Mouse (Mus musculus) erythroblast, embryonic 14.5 days (primary cell): ENCODE measurements around the gene Scrn1.

Experiments
- GATA1 ChIP-seq: IDR thresholded peaks from 2 replicates; pipeline ENCODE4 v1.6.1; 2012; ENCODE audit warnings: low read length, inconsistent platforms, mixed read lengths
- TAL1 ChIP-seq: IDR thresholded peaks from 3 replicates; pipeline ENCODE4 v1.6.1; 2012; ENCODE audit warnings: low read length, inconsistent platforms, mixed read lengths

DNA sequence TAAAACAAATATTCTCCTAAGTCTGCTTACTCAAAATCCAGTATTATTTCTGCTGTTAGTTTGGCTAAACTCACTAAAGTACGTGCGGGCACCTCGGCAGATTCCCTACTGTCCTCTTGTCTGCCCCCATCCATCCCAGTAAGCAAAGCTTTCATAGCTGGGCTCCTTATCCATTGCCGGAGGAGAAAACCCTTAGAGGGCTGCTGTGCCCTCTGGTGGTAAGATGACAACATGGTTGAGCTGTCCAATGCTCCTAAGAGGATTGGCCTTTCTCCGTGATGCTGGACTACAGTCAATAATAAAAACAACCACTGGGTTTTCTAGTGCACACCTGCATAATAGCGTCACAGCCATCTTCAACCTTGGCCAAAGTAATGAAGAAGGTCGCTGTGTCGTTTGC lies 59.3 kb downstream of the Scrn1 start:
- no peak for TF ChIP-seq TAL1
- no peak for TF ChIP-seq GATA1
